Mouse (Mus musculus) lung, postnatal 0 days (tissue): ENCODE data around the gene Ccser2.

ENCODE experiments used
- CTCF ChIP-seq: IDR thresholded peaks from 2 replicates; pipeline ENCODE4 v1.5.1; 2016; ENCODE audit warnings: antibody characterized with exemption, mild to moderate bottlenecking
- EP300 ChIP-seq: IDR thresholded peaks from 2 replicates; pipeline ENCODE4 v1.6.1; 2016; ENCODE audit warnings: antibody characterized with exemption, mild to moderate bottlenecking, control low read depth

GRCm38 (mm10) chr14:36937941-36938340 is 30.6 kb downstream of the Ccser2 start:
- TF ChIP-seq CTCF (no peak), EP300 (no peak)
